Mouse (Mus musculus): ENCODE results near the gene Npy4r. TPM values are rescaled to one million over a fixed set of nuclear protein-coding genes. Genes with fewer than 3 reads are reported as not detected.

The Npy4r gene
- polyA plus RNA-seq, 1 experiment from 2014 or later: not detected

DNA sequence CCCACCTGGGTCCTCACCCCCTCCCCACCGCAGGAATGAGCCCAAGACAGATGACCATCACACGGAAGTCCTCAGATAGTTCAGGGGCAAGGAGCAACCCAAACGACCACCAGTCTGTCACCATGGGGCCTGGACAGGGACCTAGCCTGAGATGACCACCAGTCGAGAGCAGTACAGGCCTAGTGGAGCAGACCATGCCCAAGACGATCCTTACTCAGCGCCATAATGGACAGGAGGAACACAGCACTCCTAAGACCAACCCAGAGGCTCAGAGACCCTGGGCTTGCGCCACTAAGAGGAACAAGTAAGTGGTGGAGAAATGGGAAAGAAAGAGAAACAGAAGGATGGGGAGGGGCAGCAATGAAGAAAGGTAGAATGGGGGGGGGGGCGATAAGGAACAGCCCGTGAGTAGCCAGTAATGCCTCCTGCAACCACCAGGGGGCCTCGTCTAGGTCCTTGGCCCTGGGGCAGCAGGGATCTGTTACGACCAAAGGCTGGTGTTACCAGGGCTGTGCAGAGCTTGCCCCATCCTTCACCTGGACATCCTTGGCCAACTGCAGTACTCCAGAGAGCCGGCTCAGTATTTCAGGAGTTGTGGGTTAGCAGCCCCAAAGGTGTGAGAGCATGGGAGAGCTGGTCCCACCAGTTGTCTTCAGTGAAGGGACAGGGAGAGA is 45.8 kb downstream of the Npy4r start:
- WGBS (ENCODE audit: insufficient replicate concordance): 51% methylated on average over 11 of the region's 12 CpGs
- Histone ChIP-seq H3K9ac (replicated peaks) (no peak overlapping the region), H3K36me3 (replicated peaks; ENCODE audit: insufficient read depth, low read length) (no peaks in the 10 kb centered on the region), H3K27me3 (ENCODE audit: insufficient read depth, low read length) (no peaks in the 10 kb centered on the region), H3K27ac (ENCODE audit: low read depth) (no peak overlapping the region), H3K4me2 (ENCODE audit: low read depth, low read length) (no peak overlapping the region), H3K4me3 (ENCODE audit: low read depth, low read length) (no peak overlapping the region), H3K9me3 (ENCODE audit: low read length) (no peaks in the 10 kb centered on the region), H3K4me1 (ENCODE audit: insufficient read depth) (no peaks in the 10 kb centered on the region)
- no peak for ATAC-seq
- DNase-seq: peak; percentile 62
- TF ChIP-seq CTCF (IDR thresholded peaks at IDR 0.05; ENCODE audit: low read depth) (peak; percentile 73), EP300 (IDR thresholded peaks at IDR 0.05; ENCODE audit: low read depth) (no peak)

DNA sequence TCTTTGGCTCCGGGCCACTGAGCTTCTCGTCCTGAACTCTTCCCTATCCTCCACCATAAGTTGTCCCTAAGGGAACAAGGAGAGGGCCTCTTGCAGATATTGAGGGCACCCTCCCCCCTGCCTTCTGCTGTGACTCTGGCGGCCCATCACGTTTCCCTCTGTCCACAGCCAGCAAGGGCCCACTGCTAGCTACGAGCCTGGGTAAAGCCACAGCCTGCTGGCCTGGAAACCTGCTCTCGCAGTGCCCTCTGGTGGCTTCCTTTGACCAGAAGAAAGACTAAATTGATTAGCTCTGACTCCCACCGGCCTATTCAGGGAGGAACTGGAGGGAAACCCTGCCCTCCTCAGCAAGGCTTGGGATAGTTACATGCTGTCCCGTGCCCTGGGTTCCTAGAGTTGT is 47.4 kb downstream of the Npy4r start:
- Histone ChIP-seq H3K4me2 (ENCODE audit: low read depth, low read length) (no peak overlapping the region), H3K9ac (replicated peaks) (no peak overlapping the region), H3K4me1 (ENCODE audit: insufficient read depth) (no peaks in the 10 kb centered on the region), H3K36me3 (replicated peaks; ENCODE audit: insufficient read depth, low read length) (no peaks in the 10 kb centered on the region), H3K27me3 (ENCODE audit: insufficient read depth, low read length) (no peaks in the 10 kb centered on the region), H3K4me3 (ENCODE audit: low read depth, low read length) (no peak overlapping the region), H3K27ac (ENCODE audit: low read depth) (no peak overlapping the region), H3K9me3 (ENCODE audit: low read length) (no peaks in the 10 kb centered on the region)
- DNase-seq (peak; percentile 65), ATAC-seq (peak; percentile 51; the same call in 1 of the 2 replicates)
- 22% methylated on average over 8 of the region's 8 CpGs for WGBS (ENCODE audit: insufficient replicate concordance)
- TF ChIP-seq CTCF (IDR thresholded peaks at IDR 0.05; ENCODE audit: low read depth): peak; percentile 71
- no peak for TF ChIP-seq EP300 (IDR thresholded peaks at IDR 0.05; ENCODE audit: low read depth)

DNA sequence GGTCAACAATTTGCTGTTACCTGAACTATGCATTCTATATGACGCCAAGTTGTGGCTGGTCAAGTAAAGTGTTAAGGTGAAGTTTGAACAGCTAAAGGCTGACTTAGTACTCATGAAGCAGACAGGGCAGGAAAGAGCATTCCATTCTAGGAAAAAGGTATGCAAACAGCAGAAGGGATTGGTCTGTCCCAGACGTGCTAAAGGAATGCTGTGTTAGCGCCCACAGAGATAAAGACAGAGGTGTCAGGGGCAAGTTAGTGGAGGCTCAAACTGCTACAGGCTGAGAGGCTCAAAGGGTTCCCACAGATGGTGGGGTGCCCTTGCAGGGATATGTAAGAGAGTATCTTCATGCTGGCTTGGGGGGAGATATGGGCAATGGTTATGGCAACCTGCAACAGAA is 48.4 kb downstream of the Npy4r start:
- Histone ChIP-seq H3K27me3 (ENCODE audit: insufficient read depth, low read length) (no peaks in the 10 kb centered on the region), H3K9me3 (ENCODE audit: low read length) (no peaks in the 10 kb centered on the region), H3K36me3 (replicated peaks; ENCODE audit: insufficient read depth, low read length) (no peaks in the 10 kb centered on the region), H3K4me2 (ENCODE audit: low read depth, low read length) (no peak overlapping the region), H3K4me1 (ENCODE audit: insufficient read depth) (no peaks in the 10 kb centered on the region), H3K4me3 (ENCODE audit: low read depth, low read length) (no peak overlapping the region), H3K9ac (replicated peaks) (no peak overlapping the region), H3K27ac (ENCODE audit: low read depth) (no peak overlapping the region)
- TF ChIP-seq CTCF (IDR thresholded peaks at IDR 0.05; ENCODE audit: low read depth) (no peak), EP300 (IDR thresholded peaks at IDR 0.05; ENCODE audit: low read depth) (no peak)
- no peak for ATAC-seq
- 63% methylated on average over 3 of the region's 3 CpGs for WGBS (ENCODE audit: insufficient replicate concordance)
- DNase-seq: no peak

DNA sequence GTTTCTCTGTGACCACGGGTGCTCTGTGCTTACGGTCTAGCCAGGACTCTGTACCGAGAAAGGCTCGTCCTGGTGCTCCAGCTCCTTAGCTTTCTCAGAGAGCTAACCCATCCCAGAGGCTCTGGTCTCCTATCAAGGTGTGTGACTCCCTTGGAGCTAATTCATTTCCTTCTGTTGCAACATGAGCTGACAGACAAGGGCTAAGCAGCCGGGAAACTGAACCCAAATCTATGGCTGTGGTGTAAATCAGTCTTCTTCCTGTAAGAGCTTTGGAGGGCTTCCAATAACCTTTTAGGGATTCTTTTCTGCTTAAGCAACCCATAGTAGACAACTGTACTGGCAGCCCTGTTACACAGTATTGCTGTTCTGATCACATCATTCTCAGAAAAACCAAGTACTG is 49.7 kb downstream of the Npy4r start, which contains the start of gene A630023A22Rik:
Gene A630023A22Rik (minus strand): TSS at position 154 of the 400 bp plus-strand sequence.
- TF ChIP-seq CTCF (IDR thresholded peaks at IDR 0.05; ENCODE audit: low read depth) (no peak), EP300 (IDR thresholded peaks at IDR 0.05; ENCODE audit: low read depth) (no peak)
- Histone ChIP-seq H3K9ac (replicated peaks) (no peak within 1 kb of the TSS), H3K4me1 (ENCODE audit: insufficient read depth) (no peaks in the 10 kb centered on the region), H3K4me2 (ENCODE audit: low read depth, low read length) (no peak within 1 kb of the TSS), H3K4me3 (ENCODE audit: low read depth, low read length) (no peak within 1 kb of the TSS), H3K36me3 (replicated peaks; ENCODE audit: insufficient read depth, low read length) (no peaks in the 10 kb centered on the region), H3K27ac (ENCODE audit: low read depth) (no peak within 1 kb of the TSS), H3K27me3 (ENCODE audit: insufficient read depth, low read length) (no peaks in the 10 kb centered on the region), H3K9me3 (ENCODE audit: low read length) (no peaks in the 10 kb centered on the region)
- ATAC-seq (no peak), DNase-seq (no peak)
- 66% methylated on average over 5 of the region's 5 CpGs for WGBS (ENCODE audit: insufficient replicate concordance)

DNA sequence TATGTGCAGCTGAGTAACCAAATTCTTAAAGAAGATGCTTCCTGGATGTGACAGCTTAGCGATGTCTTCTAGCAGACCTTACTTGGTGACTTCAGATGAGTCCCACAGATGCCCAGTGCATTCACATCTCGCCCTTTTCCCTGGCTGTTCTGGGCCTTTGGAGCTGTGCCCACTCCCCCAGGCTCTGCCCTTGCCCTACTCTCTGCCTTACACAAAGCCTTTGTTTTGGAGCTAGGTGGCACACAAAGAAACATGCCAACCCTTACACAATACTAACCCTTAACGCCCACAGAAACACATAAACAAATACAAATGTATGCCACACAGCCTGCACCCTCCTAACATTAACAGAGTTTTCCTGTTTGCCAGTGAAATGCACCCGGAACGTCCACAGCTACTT is 56.1 kb downstream of the Npy4r start:
- 71% methylated on average over 5 of the region's 5 CpGs for WGBS (ENCODE audit: insufficient replicate concordance)
- TF ChIP-seq EP300 (IDR thresholded peaks at IDR 0.05; ENCODE audit: low read depth) (no peak), CTCF (IDR thresholded peaks at IDR 0.05; ENCODE audit: low read depth) (no peak)

More for the DNA sequence above, 56.1 kb downstream of the Npy4r start:
- Histone ChIP-seq H3K4me3 (ENCODE audit: low read depth, low read length) (no peak overlapping the region), H3K36me3 (replicated peaks; ENCODE audit: insufficient read depth, low read length) (no peaks in the 10 kb centered on the region), H3K9ac (replicated peaks) (no peak overlapping the region), H3K27ac (ENCODE audit: low read depth) (no peak overlapping the region), H3K27me3 (ENCODE audit: insufficient read depth, low read length) (no peaks in the 10 kb centered on the region), H3K4me1 (ENCODE audit: insufficient read depth) (no peaks in the 10 kb centered on the region), H3K9me3 (ENCODE audit: low read length) (no peaks in the 10 kb centered on the region), H3K4me2 (ENCODE audit: low read depth, low read length) (no peak overlapping the region)
- ATAC-seq (no peak), DNase-seq (no peak)

Other genes with a start within 250 kb of the Npy4r start
- gene Gdf10, start 228.9 kb downstream of the Npy4r start, polyA plus RNA-seq (2015; fragmentation: Nextera tagmentation; extraction: Ambion mirVana): 4.1 and 5.1 TPM in 2 replicates
- gene Gdf2, start 211.4 kb downstream of the Npy4r start, polyA plus RNA-seq (2015; fragmentation: Nextera tagmentation; extraction: Ambion mirVana): 8.9 and 10.5 TPM in 2 replicates
- 0.02 and 0.05 TPM in 2 replicates for gene Rbp3, start 198.5 kb downstream of the Npy4r start, polyA plus RNA-seq (2015; fragmentation: Nextera tagmentation; extraction: Ambion mirVana)
- not detected in 2 replicates for gene Zfp488, start 173.7 kb downstream of the Npy4r start, polyA plus RNA-seq (2015; fragmentation: Nextera tagmentation; extraction: Ambion mirVana)
- not detected in 2 replicates for gene Gm30083, start 137.3 kb downstream of the Npy4r start, polyA plus RNA-seq (2015; fragmentation: Nextera tagmentation; extraction: Ambion mirVana)
- not detected in 2 replicates for gene Gm5460, start 135.7 kb downstream of the Npy4r start, polyA plus RNA-seq (2015; fragmentation: Nextera tagmentation; extraction: Ambion mirVana)
- not detected in 2 replicates for gene Antxrl, start 99.8 kb downstream of the Npy4r start, polyA plus RNA-seq (2015; fragmentation: Nextera tagmentation; extraction: Ambion mirVana)
- 0.43 and 0.58 TPM in 2 replicates for gene Anxa8, start 66.5 kb downstream of the Npy4r start, polyA plus RNA-seq (2015; fragmentation: Nextera tagmentation; extraction: Ambion mirVana)
- gene A630023A22Rik, start 49.7 kb downstream of the Npy4r start, polyA plus RNA-seq (2015; fragmentation: Nextera tagmentation; extraction: Ambion mirVana): not detected in 2 replicates
- gene Gprin2, start 49.2 kb upstream of the Npy4r start, polyA plus RNA-seq (2015; fragmentation: Nextera tagmentation; extraction: Ambion mirVana): 0.01 and 0.11 TPM in 2 replicates
- 0.07 and 0.11 TPM in 2 replicates for gene Syt15, start 67.1 kb upstream of the Npy4r start, polyA plus RNA-seq (2015; fragmentation: Nextera tagmentation; extraction: Ambion mirVana)
- 10.7 and 13.6 TPM in 2 replicates for gene Shld2, start 158.0 kb upstream of the Npy4r start, polyA plus RNA-seq (2015; fragmentation: Nextera tagmentation; extraction: Ambion mirVana)
- gene Glud1, start 158.2 kb upstream of the Npy4r start, polyA plus RNA-seq (2015; fragmentation: Nextera tagmentation; extraction: Ambion mirVana): 159 and 163 TPM in 2 replicates
- 5.8 and 5.9 TPM in 2 replicates for gene Fam25c, start 202.9 kb upstream of the Npy4r start, polyA plus RNA-seq (2015; fragmentation: Nextera tagmentation; extraction: Ambion mirVana)
- 0.34 and 0.72 TPM in 2 replicates for gene Sncg, start 222.3 kb upstream of the Npy4r start, polyA plus RNA-seq (2015; fragmentation: Nextera tagmentation; extraction: Ambion mirVana)
- 3.2 and 3.3 TPM in 2 replicates for gene Mmrn2, start 223.0 kb upstream of the Npy4r start, polyA plus RNA-seq (2015; fragmentation: Nextera tagmentation; extraction: Ambion mirVana)